Mouse (Mus musculus) urinary bladder, adult 2 months (tissue): ENCODE measurements around the gene Rbm19. TPM values are rescaled to one million over a fixed set of nuclear protein-coding genes. Genes with fewer than 3 reads are reported as not detected.
"Not testable (repeated sequence)": the region's sequence is repeated elsewhere in the genome, so short reads cannot be mapped to it uniquely, and the experiment has no call there.

Source experiments
- DNase-seq: peaks from one replicate; pipeline ENCODE4 v3.0.0; 2022; ENCODE audit warnings: low spot score
- polyA plus RNA-seq: library from polyadenylated mRNA; depleted of rRNA; stranded (reverse); fragments of >200 nt; gene quantifications from 2 replicates; pipeline ENCODE4 v1.2.3, GENCODE M21; 2012; rRNA removed

Gene Rbm19
- polyA plus RNA-seq, result 7.0 and 7.7 TPM in 2 replicates

DNA sequence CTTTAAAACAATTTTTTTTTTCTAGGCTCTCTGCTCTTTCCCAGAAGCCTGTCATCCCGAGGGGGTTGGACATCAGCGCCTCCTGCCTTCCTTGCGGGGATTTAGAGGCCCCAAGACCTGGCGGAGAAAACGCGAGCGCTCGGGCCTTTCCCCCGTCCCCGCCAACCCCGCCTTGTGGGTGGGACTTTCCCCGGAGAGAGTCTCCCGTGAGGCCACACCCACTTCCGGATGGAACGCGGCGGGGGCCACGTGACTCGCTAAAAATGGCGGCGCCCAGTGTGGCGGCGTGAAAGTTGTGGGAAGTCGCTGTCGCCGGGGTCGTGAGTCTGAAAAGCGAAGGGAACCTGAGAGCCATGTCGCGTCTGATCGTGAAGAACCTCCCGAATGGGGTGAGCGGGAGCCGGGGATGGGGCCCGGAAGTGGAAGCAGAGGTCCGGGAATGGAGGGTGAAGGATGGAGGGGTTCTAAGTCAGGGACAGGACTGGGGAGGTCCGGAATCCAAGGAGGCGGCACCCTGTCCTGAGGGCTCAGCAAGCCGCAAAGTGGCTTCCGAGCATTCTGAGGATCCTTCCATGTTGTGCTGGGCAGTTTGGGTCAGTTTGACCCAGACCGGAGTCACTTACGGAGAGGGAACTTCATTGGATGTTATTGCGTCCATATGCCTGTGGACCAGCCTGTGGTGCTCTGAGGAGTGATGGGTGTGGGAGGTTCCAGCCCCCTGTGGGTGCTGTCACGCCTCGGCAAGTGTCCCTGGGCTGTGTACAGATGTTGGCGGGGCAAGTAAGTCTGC lies at the start of gene Rbm19:
Gene Rbm19, plus strand, starts transcription at position 205 of the 790 bp plus-strand sequence.
- peak; percentile 83 for DNase-seq

DNA sequence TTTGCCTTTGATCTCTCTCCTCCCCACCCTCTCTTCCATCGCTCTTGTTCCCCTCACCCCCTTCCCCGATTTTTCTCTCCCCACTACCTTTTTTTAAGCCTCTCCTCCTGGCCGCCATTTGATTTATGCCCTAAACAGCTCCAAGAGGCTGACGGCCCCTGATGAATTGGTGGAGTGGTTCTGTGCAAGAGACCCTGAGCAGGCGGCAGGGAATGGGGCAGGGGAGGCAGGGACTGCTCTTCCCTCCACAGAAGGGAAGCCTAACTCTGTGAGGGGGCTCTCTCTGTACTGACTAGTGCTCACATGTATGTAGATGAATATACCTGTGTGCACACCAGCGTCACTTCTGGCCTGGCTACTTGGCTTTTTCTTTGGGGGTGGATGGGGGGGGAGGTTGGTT lies 49.0 kb upstream of the Rbm19 start:
- DNase-seq, result no peak

DNA sequence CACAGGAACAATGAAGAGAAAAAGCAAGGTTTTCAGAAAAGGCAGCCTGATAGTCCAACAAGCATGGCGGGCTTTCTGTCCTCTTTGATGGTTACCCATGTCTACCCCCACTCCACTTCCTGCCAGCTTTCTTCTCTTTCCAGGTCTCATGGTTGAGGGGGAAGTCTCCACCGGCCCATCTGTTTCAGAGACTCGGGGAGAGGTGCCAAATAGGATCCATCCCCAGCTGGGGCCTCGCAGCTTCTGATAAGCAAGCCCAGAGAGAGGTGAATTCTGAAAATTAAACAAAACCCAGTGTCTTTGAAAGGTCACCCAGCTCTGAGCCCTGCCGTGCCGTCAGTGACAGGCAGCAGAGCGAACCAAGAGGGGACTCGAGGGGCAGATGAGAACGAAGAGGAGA lies 42.2 kb upstream of the Rbm19 start:
- DNase-seq, result no peak

DNA sequence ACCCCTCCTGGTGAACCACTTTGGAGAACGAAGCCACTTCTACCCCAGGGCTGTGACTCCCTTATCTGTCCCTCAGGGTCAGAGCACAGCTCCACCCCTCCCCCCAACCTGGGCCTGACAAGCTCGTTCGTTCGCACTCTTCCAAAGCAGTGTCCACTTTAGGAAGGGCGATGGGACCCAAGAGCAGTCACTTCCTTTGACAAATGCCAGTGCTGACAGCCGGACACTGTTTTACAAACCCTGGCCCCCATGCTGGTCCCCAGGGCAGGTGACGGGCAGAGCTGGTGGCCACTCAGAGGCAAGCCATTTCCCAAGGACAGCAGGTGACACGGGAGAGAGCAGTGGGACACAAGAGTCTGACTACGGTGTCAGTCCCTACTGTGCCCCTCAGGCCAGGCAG lies 36.2 kb upstream of the Rbm19 start:
- DNase-seq, result no peak

DNA sequence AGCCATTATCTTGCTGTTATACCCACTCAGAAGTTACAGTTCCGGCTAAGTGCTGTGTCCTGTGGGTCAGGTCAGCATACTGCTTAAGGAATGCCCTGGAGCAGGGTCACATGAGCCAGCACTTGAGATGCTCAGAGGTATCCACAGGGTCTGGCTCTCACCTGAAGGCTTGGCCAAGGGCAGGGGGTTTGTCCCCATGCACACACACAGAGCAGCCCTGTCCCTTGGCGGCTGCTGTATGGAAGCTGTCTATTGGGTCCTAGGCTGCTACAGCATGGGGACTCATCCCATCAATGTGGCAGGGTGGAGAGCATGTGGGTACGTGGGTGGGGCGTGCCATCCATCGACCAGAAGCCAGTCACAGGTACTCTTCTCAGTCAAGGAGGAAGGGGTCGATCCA lies 35.8 kb upstream of the Rbm19 start:
- no peak for DNase-seq

DNA sequence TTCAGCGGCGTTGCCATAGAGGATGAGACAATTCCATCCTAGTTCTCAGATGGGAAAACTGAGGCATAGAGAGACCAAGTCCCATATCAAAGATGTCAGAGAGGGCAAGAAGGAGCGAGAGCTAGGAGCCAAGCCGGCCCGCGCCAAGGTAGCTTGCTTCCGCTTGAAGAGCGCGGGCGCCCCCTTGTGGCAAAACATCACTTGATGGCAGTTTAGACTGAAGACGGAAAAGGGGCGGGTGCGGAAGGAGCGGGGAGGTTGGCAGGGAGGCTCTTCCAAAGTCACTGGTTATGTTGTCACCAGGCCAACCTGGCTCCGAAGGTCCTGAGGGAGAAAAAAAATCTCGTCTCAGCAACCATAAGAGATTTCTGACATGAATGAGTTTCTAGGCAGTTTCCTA lies 27.7 kb upstream of the Rbm19 start:
- DNase-seq, result peak; percentile 85

DNA sequence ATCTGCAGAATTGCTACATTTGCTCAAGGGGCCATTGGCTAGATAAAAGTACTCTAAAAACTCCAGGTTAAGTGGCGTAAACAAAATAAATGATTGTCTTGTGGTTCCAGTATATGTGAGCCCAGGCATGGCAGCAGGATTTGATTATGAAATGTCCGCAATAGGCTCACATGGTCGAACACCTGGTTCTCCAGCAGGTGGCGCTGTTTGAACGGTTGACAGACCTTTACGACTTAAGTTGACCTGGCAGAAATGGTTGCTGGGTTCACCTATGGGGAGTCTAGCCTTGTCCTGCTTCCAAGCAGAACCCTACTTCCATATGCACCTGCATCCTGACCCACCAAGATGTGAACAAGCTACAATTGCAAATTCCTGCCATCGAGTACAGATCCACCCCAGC lies 21.7 kb upstream of the Rbm19 start:
- DNase-seq, result no peak

DNA sequence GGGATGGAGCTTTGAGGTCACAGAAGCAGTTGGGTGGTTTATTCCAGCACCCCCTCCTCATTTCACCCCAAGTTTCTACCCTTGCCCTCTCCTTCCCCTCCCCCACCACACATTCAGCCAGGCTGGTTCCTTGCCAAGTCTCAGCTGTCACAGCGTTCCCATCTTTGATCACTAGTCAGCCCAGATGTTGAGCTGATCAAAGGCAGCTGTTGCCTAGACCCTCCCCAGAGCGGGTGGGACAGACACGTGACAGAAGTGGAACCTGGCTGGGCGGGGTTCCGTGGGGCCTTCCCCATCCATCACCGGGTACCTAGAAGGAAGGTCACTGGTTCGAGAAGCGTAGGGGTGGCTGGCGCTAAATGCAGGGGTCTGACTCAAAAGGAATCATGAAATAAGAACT lies 19.2 kb upstream of the Rbm19 start:
- DNase-seq, result no peak

DNA sequence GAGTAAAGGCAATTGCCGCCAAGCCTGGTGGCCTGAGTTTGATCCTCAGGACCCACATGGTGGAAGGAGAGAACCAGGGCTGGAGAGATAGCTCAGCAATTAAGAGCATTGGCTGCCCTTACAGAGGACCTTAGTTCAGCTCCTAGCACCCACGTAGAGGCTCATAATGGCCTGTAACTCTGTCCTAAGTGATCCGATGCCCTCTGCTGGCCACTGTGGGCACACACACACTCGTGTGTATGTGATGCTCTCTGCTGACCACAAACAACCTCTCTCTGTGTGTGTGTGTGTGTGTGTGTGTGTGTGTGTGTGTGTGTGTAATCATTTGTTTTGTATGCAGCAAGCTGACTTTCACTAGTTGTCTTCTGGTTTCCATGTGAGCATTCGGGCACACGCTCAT lies 15.5 kb upstream of the Rbm19 start:
- DNase-seq, result no peak

DNA sequence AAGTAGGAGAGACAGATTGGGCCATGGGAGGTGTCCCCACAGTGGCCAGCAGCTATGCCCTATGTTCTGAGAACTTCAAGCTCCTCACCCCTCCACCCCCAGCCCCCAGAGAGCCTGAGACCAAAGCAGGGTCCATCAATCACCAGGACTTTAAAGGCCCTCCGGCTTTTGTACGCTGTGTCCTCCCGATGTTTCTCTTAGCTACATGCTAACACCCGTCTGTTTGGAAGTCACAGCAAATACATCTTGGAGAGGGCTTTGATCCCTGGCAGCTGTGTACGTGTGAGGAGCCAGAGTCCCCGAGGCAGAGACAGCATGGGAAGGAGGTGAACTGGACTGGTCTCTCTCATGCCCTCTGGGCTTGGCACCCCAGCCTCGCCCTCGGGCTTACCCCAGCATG lies 14.2 kb upstream of the Rbm19 start:
- no peak for DNase-seq

DNA sequence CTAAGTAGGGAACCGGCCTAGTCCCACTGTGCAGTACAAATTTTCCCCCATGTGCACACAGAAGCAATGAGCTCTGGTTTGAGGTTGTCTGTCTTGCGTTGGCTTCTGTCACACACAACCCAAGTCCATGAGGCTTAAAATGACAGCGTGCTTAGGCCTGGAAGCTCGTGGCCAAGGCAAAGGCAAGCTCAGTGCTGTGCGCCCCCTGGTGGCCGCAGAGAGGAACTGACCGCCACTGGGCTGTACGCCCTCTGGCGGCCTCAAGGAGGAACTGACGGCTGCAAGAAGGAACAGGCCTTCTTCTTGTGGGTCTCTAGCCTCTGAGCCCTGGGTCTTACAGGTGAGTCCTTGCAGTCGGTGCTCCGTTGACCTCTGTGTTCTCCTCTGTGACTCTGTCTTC lies 13.5 kb upstream of the Rbm19 start:
- peak; percentile 44 for DNase-seq

DNA sequence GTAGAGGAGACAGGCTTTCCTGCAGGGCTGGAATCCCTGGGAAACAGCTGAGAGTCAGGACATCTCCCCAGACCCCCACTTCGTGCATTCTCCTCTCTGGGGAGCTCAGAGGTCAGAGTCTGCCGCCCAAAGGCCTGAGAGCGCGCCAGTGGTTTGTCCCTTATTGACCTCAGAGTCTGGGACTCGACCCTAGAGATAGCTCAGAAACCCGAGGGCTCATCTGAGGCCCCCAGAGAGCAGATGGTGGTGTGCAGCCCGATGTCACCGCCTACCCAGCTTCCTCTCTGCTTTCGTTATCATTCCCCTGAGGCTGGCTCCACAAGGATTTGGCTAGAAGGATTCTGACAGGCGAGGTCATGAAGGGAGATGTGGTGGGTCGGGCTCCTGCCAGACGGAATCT lies 12.8 kb upstream of the Rbm19 start:
- no peak for DNase-seq

DNA sequence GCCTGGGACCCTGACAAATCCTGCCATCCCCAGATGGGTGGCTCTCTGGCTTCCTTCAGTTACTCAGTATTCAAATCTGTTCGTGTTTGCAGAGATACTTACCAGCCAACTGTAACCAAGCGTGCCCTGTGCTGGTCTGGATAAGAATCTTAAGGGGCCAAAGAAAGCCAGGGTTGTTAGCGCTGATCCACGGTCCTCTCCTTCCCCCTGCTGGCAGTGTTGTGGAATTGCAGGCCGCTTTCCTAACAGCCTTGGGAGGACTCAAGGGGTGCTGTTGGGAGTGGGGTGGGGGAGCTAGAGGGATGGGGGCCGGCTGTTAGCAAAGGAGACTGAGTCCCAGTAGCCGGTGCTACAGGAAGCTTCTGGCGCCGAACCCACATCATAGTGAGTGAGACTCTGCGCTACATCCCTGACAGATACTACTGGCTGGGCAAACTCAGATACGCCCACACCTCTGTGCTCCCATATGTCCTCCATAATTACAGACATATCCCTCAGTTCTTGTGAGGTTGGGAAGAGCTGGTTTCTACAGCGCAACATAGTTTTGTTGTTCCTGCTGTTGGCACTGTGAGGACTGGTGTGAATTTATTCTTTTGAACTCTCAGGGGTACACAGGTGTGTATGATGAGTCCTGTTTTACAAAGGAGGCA lies 9.7 kb upstream of the Rbm19 start:
- DNase-seq, result no peak

DNA sequence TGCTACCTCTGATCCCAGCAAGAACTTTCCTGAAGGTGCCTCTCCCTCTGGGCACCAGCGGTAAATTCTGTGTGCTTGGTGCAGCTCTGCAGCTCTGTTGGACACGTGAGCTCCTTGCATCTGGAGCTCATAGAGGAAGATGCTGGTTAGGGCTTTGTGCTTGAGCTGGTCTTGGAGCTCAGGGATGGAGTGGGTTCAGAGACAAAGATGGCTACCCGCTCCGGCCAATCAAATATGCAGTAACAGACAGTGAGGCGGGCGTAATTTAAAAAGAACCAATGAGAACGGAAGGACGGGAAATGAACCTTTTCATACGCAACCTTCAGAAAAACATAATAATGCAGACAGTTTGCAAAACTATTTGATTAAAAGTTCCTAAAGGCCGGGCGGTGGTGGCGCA lies 1.9 kb upstream of the Rbm19 start:
- DNase-seq, result no peak

DNA sequence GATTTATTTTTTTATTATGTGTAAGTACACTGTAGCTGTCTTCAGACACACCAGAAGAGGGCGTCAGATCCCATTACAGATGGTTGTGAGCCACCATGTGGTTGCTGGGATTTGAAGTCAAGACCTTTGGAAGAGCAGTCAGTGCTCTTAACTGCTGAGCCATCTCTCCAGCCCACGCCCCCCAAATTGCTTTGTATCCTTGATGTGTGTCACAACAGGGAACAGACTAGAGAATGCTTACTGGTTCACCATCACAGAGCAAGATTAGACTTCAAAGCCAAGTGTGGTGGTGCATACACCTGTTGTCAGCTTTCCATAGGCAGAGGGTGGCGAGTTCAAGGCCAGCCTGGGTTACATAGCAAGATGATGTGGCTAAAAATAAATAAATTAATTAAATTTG lies 896 bp downstream of the Rbm19 start:
- DNase-seq, result not testable (repeated sequence)

DNA sequence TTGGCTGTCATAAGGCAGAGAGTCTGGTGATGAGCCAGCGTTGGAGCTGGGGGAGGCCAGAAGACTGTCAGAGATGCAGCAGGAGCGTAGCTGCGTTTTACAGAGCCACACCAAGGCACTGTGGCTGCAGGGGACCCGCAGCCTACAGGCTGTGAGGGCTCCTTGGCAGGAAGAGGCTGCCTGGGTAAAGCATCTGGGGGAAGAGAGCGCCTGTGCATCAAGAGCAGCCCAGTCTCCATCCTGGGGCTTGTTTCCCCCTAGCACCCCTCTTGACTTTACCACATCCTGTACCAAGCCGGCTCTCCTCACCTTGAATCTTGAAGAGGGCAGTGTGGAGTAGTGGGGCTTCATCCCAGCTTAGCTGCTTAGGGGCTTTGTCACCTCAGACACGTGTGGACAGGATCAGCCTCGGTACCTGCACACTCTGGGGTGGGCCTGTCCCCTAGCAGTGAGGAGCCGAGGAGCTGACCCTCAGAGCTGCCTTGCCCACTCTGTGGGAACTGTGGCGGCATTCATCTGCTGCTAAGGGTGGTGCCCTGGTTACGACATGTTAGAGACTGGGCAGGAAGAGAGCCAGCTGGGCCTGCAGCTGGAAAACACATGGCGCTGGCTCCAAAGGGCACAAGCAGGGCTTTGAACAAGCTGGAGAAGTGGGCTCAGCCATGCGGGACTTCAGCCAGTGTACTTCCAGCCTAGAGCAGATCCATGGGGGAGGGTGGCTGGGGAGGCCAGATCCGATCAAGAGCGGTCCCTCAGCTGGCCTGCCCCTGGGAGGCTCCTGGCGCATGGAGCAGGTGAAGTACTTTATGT lies 8.8 kb downstream of the Rbm19 start:
- DNase-seq, result no peak

DNA sequence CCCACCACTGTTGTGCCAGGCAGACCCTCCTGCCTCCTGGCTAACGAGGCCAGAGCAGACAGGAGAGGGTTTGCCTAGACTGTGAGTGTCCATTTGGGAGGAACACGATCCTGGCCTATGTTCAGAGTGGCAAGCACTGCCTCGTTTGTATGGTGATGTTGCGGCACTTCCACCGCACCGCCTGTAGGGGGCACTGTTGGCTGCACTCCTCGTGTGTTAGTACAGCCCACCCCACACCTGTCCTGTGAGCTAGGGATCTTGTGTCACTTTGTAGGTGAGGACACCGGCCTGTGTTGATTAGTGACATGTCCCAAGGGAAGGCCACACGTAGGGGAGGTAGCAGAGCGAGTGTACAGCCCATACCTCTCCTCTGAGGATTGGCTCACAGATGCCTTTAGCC lies 11.4 kb downstream of the Rbm19 start:
- no peak for DNase-seq

DNA sequence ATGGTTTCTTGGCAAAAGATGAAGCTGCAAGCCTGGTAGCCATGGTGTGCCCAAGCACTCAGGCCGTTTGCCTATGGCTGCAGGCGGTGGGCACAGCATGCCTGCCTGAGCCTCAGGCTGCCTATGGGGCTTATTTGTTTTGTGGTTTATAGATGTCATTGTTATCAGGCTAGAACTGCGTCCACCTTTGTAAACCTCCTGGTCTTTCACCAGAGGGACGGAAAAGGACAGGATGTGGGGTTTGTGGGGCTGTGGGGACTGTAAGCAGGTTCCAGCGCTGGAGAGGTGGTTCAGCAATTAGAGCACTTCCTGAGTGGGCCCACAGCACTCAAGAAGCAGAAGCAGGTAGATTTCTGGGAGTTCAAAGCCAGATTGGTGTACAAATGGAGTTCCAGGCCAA lies 12.2 kb downstream of the Rbm19 start:
- DNase-seq, result no peak

DNA sequence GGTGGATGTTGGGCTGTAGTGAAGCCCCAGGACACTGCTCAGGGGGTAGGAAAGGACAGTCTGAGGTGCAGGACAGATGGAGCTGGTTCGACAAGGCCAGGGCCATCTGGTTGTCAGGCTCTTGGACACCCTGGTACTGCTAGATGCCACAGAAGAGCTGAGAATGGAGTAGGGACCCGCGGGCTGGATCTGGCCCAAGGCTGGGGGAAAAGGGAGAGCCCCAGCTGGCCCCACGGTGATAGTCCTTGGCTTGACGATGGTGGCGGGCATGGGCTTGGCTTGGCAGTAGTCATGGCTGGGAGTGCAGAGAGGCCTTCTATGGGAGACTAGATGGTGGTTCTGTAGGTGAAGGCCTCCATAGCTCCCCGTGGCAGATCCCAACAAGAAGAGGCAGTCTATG lies 12.8 kb downstream of the Rbm19 start:
- no peak for DNase-seq

DNA sequence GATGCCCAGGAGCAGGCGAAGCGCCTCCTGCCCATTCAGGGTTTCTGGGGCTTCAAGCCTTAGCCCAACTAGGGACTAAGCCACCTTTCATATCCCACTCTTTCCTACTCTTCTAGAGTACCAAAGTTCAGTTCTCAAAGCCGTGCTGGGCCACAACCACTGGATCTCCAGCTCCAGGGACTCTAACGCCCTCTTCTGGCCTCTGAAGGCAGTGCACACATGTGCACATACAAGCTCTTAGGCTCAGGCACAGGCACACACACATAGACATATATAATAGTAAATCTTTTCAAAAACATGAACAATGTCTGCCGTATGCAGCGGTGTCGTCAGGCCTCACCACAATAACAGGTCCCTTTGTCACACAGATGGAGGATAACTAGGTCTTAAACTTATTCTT lies 13.5 kb downstream of the Rbm19 start:
- no peak for DNase-seq

DNA sequence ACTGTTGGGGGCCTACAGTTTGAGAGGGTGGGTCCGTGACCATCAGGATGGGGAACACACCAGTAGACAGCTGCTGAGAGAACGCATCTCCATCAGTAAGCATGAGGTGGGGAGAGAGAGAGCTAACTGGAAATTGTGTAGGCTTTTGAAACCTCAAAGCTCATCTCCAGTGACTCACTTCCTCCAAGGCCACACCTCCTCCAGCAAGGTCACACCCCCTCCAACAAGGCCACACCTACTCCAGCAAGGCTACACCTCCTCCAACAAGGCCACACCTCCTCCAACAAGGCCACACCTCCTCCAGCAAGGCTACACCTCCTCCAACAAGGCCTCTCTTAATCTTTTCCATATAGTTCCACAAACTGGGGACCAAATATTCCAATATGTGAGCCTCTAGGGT lies 13.9 kb downstream of the Rbm19 start:
- DNase-seq, result no peak

DNA sequence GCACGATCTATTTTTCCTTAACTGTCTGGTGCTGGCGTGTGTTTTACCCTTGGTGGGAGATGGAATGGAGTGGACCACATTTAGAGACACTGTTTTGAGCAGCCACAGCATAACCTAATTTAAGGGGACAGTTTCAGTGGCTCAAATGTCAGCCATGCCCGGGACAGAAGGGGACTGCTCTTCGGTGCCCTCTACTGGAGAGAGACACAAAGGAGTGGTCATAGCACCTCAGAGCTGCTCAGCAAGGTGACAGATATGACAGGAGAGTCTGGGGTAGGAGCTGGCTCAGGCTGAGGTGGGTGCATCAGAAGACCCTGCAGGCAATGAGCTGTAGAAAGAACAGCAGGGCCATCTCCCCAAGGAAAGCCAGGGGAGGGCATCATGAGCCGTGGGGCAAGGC lies 15.3 kb downstream of the Rbm19 start:
- DNase-seq, result no peak

DNA sequence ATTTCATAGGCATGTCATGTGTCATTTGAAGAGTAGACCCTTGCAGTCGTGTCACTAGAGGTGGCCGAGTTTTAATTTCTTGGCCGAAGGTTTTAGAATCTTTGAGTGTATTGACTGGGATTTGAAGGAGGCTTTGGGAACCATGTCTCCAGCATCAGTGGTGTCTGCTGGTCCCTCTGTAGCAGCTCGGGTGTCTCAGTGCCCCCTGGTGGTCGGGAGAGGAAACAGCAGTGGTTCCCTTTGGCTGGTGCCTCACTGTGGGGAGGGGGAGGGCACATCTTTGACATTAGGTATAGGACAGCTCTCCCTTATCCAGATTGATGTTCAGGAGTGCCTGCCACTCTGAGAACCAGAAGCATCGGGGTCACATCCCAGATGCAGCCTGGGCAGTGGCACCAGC lies 17.7 kb downstream of the Rbm19 start:
- DNase-seq, result no peak
